Mouse (Mus musculus): ENCODE results near the gene Rnf135.
"Not testable (repeated sequence)": the region's sequence is repeated elsewhere in the genome, so short reads cannot be mapped to it uniquely, and the experiment has no call there.

Rnf135 gene

GRCm38 (mm10) chr11:80183705-80184255 is at the start of gene Rnf135:
Rnf135 (plus strand) TSS chr11:80183851.
- no peak for DNase-seq (ENCODE audit: low spot score)

GRCm38 (mm10) chr11:80134744-80135143 is 48.9 kb upstream of the Rnf135 start:
- DNase-seq (ENCODE audit: low spot score): no peak

- no peak for DNase-seq (ENCODE audit: low spot score)
Measured at GRCm38 (mm10) chr11:80135954-80136683, 47.5 kb upstream of the Rnf135 start.

- no peak for DNase-seq (ENCODE audit: low spot score)
Measured at GRCm38 (mm10) chr11:80136786-80137185, 46.9 kb upstream of the Rnf135 start.

GRCm38 (mm10) chr11:80137773-80138172 is 45.9 kb upstream of the Rnf135 start:
- DNase-seq (ENCODE audit: low spot score): no peak

GRCm38 (mm10) chr11:80141825-80142521 is 41.7 kb upstream of the Rnf135 start, which contains the start of gene Tefm:
Tefm (minus strand) TSS chr11:80142175.
- DNase-seq (ENCODE audit: low spot score): peak; percentile 93

- DNase-seq (ENCODE audit: low spot score): no peak
Measured at GRCm38 (mm10) chr11:80142872-80143271, 40.8 kb upstream of the Rnf135 start.

- DNase-seq (ENCODE audit: low spot score): no peak
Measured at GRCm38 (mm10) chr11:80145787-80146275, 37.8 kb upstream of the Rnf135 start.

- DNase-seq (ENCODE audit: low spot score): peak; percentile 13
Measured at GRCm38 (mm10) chr11:80147748-80148147, 35.9 kb upstream of the Rnf135 start.

GRCm38 (mm10) chr11:80148313-80148712 is 35.3 kb upstream of the Rnf135 start:
- DNase-seq (ENCODE audit: low spot score): peak; percentile 22

GRCm38 (mm10) chr11:80148974-80149373 is 34.7 kb upstream of the Rnf135 start:
- not testable (repeated sequence) for DNase-seq (ENCODE audit: low spot score)

- no peak for DNase-seq (ENCODE audit: low spot score)
Measured at GRCm38 (mm10) chr11:80149412-80150023, 34.1 kb upstream of the Rnf135 start.

- no peak for DNase-seq (ENCODE audit: low spot score)
Measured at GRCm38 (mm10) chr11:80150566-80150965, 33.1 kb upstream of the Rnf135 start.

- no peak for DNase-seq (ENCODE audit: low spot score)
Measured at GRCm38 (mm10) chr11:80151541-80151940, 32.1 kb upstream of the Rnf135 start.

- no peak for DNase-seq (ENCODE audit: low spot score)
Measured at GRCm38 (mm10) chr11:80152376-80152775, 31.3 kb upstream of the Rnf135 start.

- no peak for DNase-seq (ENCODE audit: low spot score)
Measured at GRCm38 (mm10) chr11:80153857-80154495, 29.7 kb upstream of the Rnf135 start, which contains the start of gene Adap2. Adap2 (plus strand) TSS chr11:80154105.

- DNase-seq (ENCODE audit: low spot score): no peak
Measured at GRCm38 (mm10) chr11:80154501-80154900, 29.1 kb upstream of the Rnf135 start.

GRCm38 (mm10) chr11:80155541-80155940 is 28.1 kb upstream of the Rnf135 start:
- no peak for DNase-seq (ENCODE audit: low spot score)

- no peak for DNase-seq (ENCODE audit: low spot score)
Measured at GRCm38 (mm10) chr11:80155961-80156360, 27.7 kb upstream of the Rnf135 start.

- no peak for DNase-seq (ENCODE audit: low spot score)
Measured at GRCm38 (mm10) chr11:80156841-80157240, 26.8 kb upstream of the Rnf135 start.

GRCm38 (mm10) chr11:80159018-80159417 is 24.6 kb upstream of the Rnf135 start:
- no peak for DNase-seq (ENCODE audit: low spot score)

GRCm38 (mm10) chr11:80161041-80161440 is 22.6 kb upstream of the Rnf135 start:
- no peak for DNase-seq (ENCODE audit: low spot score)
